Mouse (Mus musculus) CH12.LX (cell line): ENCODE measurements around the gene Siae. TPM values are rescaled to one million over a fixed set of nuclear protein-coding genes. Genes with fewer than 3 reads are reported as not detected.

Experiments
- DNase-seq: peaks from one replicate; pipeline ENCODE4 v3.0.0-alpha.2; 2013; ENCODE audit errors: extremely low read depth
- H3K27ac ChIP-seq: 2 replicates; pipeline ENCODE4 v1.5.1; 2012; ENCODE audit warnings: low read depth, mild to moderate bottlenecking, control low read depth, moderate library complexity; ENCODE audit not compliant: insufficient read depth
- H3K27me3 ChIP-seq: replicated peaks from 2 replicates; pipeline ENCODE3; 2012; ENCODE audit warnings: inconsistent platforms
- H3K36me3 ChIP-seq, 2 experiments: replicated peaks in 1 of 2; 2 replicates each; pipeline versions ENCODE3 to v1.6.1; 2012; ENCODE audit warnings: inconsistent platforms in 1 of 2, low read length in 1 of 2, mild to moderate bottlenecking in 1 of 2, mixed read lengths in 1 of 2, moderate library complexity in 1 of 2; ENCODE audit not compliant: control insufficient read depth in 1 of 2, insufficient read depth in 1 of 2
- H3K4me1 ChIP-seq, 2 experiments: 2 replicates each; pipeline ENCODE4 v1.6.1; 2012; ENCODE audit warnings: inconsistent platforms in 1 of 2, moderate library complexity in 1 of 2; ENCODE audit not compliant: insufficient read depth in 2 of 2, control insufficient read depth in 1 of 2
- H3K4me2 ChIP-seq: 2 replicates; pipeline ENCODE4 v1.6.1; 2012; ENCODE audit warnings: low read depth, mild to moderate bottlenecking, control low read depth; ENCODE audit not compliant: poor library complexity, insufficient read depth, severe bottlenecking
- H3K4me3 ChIP-seq, 3 experiments: fragments of 150-350 bp in 1 of 3; sonication (generic) in 1 of 3; replicated peaks in 1 of 3; 2 replicates each; pipeline versions ENCODE3 to v1.5.1; 2011 to 2012; ENCODE audit warnings: low read depth in 2 of 3, low read length in 2 of 3, mild to moderate bottlenecking in 2 of 3, moderate library complexity in 2 of 3, control low read depth in 1 of 3, improper control_type of control experiment in 1 of 3, inconsistent platforms in 1 of 3, mixed read lengths in 1 of 3; ENCODE audit not compliant: poor library complexity in 1 of 3
- H3K79me2 ChIP-seq: replicated peaks from 2 replicates; pipeline ENCODE4 v1.6.1; 2012; ENCODE audit warnings: mild to moderate bottlenecking, moderate library complexity; ENCODE audit not compliant: control insufficient read depth, poor library complexity, insufficient read depth, severe bottlenecking; ENCODE audit errors: extremely low read depth
- H3K9ac ChIP-seq: 2 replicates; pipeline ENCODE4 v1.6.1; 2012; ENCODE audit warnings: low read depth, mild to moderate bottlenecking, control low read depth, moderate library complexity; ENCODE audit not compliant: insufficient read depth
- H3K9me3 ChIP-seq: replicated peaks from 2 replicates; pipeline ENCODE3; 2012; ENCODE audit warnings: low read length, inconsistent platforms, mixed read lengths
- BHLHE40 ChIP-seq: IDR thresholded peaks from 2 replicates; pipeline ENCODE4 v1.6.1; 2011; ENCODE audit warnings: mild to moderate bottlenecking, low read depth, low read length, improper control_type of control experiment
- CHD1 ChIP-seq: IDR thresholded peaks from 2 replicates; pipeline ENCODE4 v1.6.1; 2012; ENCODE audit warnings: low read depth, low read length, improper control_type of control experiment, inconsistent platforms
- CHD2 ChIP-seq: IDR thresholded peaks from 2 replicates; pipeline ENCODE4 v1.6.1; 2011; ENCODE audit warnings: low read length, improper control_type of control experiment
- GABPA ChIP-seq: IDR thresholded peaks from 2 replicates; pipeline ENCODE4 v1.6.1; 2012; ENCODE audit warnings: low read depth, low read length, improper control_type of control experiment, inconsistent platforms; ENCODE audit not compliant: insufficient replicate concordance
- HCFC1 ChIP-seq: IDR thresholded peaks from 2 replicates; pipeline ENCODE4 v1.6.1; 2012; ENCODE audit warnings: low read depth, mild to moderate bottlenecking, inconsistent platforms, low read length, improper control_type of control experiment
- IRF4 ChIP-seq: IDR thresholded peaks from 2 replicates; pipeline ENCODE4 v1.6.1; 2014; ENCODE audit warnings: low read depth, mild to moderate bottlenecking, inconsistent platforms, low read length, improper control_type of control experiment
- JUN ChIP-seq: IDR thresholded peaks from 2 replicates; pipeline ENCODE4 v1.6.1; 2011; ENCODE audit warnings: low read depth, mild to moderate bottlenecking, low read length, improper control_type of control experiment, moderate library complexity; ENCODE audit not compliant: insufficient read depth
- KAT2A ChIP-seq: IDR thresholded peaks from 2 replicates; pipeline ENCODE4 v1.6.1; 2012; ENCODE audit warnings: low read length, improper control_type of control experiment, inconsistent platforms; ENCODE audit not compliant: insufficient replicate concordance
- MAZ ChIP-seq: IDR thresholded peaks from 2 replicates; pipeline ENCODE4 v1.6.1; 2012; ENCODE audit warnings: low read depth, mild to moderate bottlenecking, inconsistent platforms, low read length, improper control_type of control experiment, moderate library complexity
- MEF2A ChIP-seq: IDR thresholded peaks from 2 replicates; pipeline ENCODE4 v1.6.1; 2014; ENCODE audit warnings: low read depth, mild to moderate bottlenecking, inconsistent platforms, low read length, improper control_type of control experiment, borderline replicate concordance
- NELFE ChIP-seq: IDR thresholded peaks from 2 replicates; pipeline ENCODE4 v1.6.1; 2011; ENCODE audit warnings: low read depth, low read length, improper control_type of control experiment
- NRF1 ChIP-seq: IDR thresholded peaks from 2 replicates; pipeline ENCODE4 v1.6.1; 2014; ENCODE audit warnings: low read depth, mild to moderate bottlenecking, inconsistent platforms, low read length, improper control_type of control experiment, moderate library complexity
- PAX5 ChIP-seq: IDR thresholded peaks from 2 replicates; pipeline ENCODE4 v1.6.1; 2012; ENCODE audit warnings: low read length, inconsistent platforms, mixed read lengths
- POLR2A ChIP-seq: IDR thresholded peaks from 2 replicates; pipeline ENCODE4 v1.6.1; 2011; ENCODE audit warnings: low read depth, mild to moderate bottlenecking, improper control_type of control experiment, low read length
- RCOR1 ChIP-seq: conservative IDR thresholded peaks from 2 replicates; pipeline ENCODE4 v1.6.1; 2012; ENCODE audit warnings: low read depth, mild to moderate bottlenecking, inconsistent platforms, low read length, improper control_type of control experiment
- SMC3 ChIP-seq: IDR thresholded peaks from 2 replicates; pipeline ENCODE4 v1.6.1; 2011; ENCODE audit warnings: low read depth, low read length, improper control_type of control experiment
- UBTF ChIP-seq: IDR thresholded peaks from 2 replicates; pipeline ENCODE4 v1.6.1; 2012; ENCODE audit warnings: low read depth, mild to moderate bottlenecking, inconsistent platforms, low read length, improper control_type of control experiment, moderate library complexity
- USF1 ChIP-seq: IDR thresholded peaks from 2 replicates; pipeline ENCODE4 v1.6.1; 2014; ENCODE audit warnings: low read depth, mild to moderate bottlenecking, inconsistent platforms, low read length, improper control_type of control experiment
- USF2 ChIP-seq: conservative IDR thresholded peaks from 2 replicates; pipeline ENCODE4 v1.6.1; 2011; ENCODE audit warnings: low read depth, low read length, improper control_type of control experiment
- ZC3H11A ChIP-seq: IDR thresholded peaks from 2 replicates; pipeline ENCODE4 v1.6.1; 2012; ENCODE audit warnings: low read depth, mild to moderate bottlenecking, inconsistent platforms, low read length, improper control_type of control experiment
- ZMIZ1 ChIP-seq: IDR thresholded peaks from 2 replicates; pipeline ENCODE4 v1.6.1; 2012; ENCODE audit warnings: low read depth, mild to moderate bottlenecking, inconsistent platforms, low read length, improper control_type of control experiment
- dilution Hi-C: fragments of 300-500 bp; cut with MboI; formaldehyde crosslinking; loops from 2 replicates; pipeline ENCODE4 v1.14.3; 2020; ENCODE audit warnings: low sequenced_read_pairs; ENCODE audit not compliant: extremely low pct_unique_long_range_greater_than_20kb, extremely low pct_ligation_motif_present
- in situ Hi-C: fragments of 300-500 bp; cut with MboI; formaldehyde crosslinking; loops from 3 replicates; pipeline ENCODE4 v1.14.3; 2019; ENCODE audit warnings: low sequenced_read_pairs, low pct_ligation_motif_present, low pct_unique_long_range_greater_than_20kb, mixed read lengths
- polyA plus RNA-seq: library from polyadenylated mRNA; unstranded; fragments of >175 nt; gene quantifications from 2 replicates; pipeline ENCODE4 v1.2.1, GENCODE M21; 2012; ENCODE audit warnings: low read depth; ENCODE audit not compliant: insufficient read length
- total RNA-seq, 2 experiments: library from RNA; depleted of rRNA; stranded (reverse); fragments of 300-350 nt in 1 of 2; fragments of >200 nt in 1 of 2; gene quantifications; 2 replicates each; pipeline ENCODE4 v1.2.3; 2012 to 2014

Siae gene
- total and polyA plus RNA-seq, 3 experiments, result 6.2 to 8.6 (median 7.9) TPM

DNA sequence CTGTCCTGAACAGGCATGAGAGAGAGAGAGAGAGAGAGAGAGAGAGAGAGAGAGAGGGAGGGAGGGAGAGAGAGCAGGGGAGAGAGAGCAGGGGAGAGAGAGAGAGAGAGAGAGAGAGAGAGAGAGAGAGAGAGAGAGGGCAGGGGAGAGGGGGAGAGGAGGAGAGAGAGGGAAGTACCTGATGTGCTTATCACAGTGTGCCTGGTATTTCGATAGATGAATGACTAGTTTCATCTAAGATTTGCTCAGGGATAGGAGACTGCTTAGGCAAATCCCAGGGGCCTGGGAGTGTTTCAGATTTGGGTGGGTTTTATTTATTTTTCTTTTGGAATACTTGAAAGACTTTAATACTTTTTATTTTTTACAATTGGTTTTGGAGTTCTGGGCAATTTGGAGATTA is 107.7 kb downstream of the Siae start:
- no peak for DNase-seq
- H3K9ac ChIP-seq, result no peak overlapping the region
- no peaks in the 10 kb centered on the region for H3K79me2 ChIP-seq
- no peak overlapping the region for H3K4me3 ChIP-seq
- in situ Hi-C loops, result no loop called here
- TF ChIP-seq SMC3, result no peak
- no peak for TF ChIP-seq IRF4
- TF ChIP-seq POLR2A, result no peak
- no peak for TF ChIP-seq HCFC1
- TF ChIP-seq BHLHE40, result no peak
- no peak for TF ChIP-seq GABPA
- dilution Hi-C loops, result no loop called here
- no peak overlapping the region for H3K4me2 ChIP-seq
- H3K4me1 ChIP-seq, result peaks cover 0 to 2% of the 10 kb centered on the region in 2 experiments; a peak in 1 of 4 replicates
- no peak overlapping the region for H3K27ac ChIP-seq
- no peaks in the 10 kb centered on the region for H3K36me3 ChIP-seq
- no peaks in the 10 kb centered on the region for H3K27me3 ChIP-seq
- H3K9me3 ChIP-seq, result no peaks in the 10 kb centered on the region

DNA sequence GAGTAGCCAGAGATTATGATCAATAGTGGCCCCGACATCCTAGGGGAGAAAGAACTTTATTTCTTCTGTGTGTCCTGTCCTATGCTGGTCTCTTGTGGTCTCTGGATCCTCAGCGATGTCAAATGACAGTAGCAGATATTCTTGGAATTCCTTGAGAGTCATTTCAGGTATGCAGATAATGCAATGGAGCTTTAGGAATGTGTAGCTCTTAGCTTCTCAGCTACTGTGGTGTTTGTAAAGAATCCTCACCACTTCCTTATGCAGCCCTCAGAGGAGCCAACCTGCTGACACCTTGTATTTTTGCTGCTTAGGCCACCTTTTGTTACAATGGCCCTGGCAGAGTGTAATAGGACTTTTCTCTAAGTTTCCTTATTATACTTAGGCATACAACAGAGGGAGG is 109.1 kb downstream of the Siae start:
- Histone ChIP-seq H3K9me3 (no peaks in the 10 kb centered on the region), H3K27ac (no peak overlapping the region), H3K27me3 (no peaks in the 10 kb centered on the region), H3K79me2 (no peaks in the 10 kb centered on the region), H3K4me3 (no peak overlapping the region), H3K4me1 (peaks cover 4 to 7% of the 10 kb centered on the region in 2 experiments; a peak in 2 of 4 replicates), H3K9ac (no peak overlapping the region), H3K4me2 (no peak overlapping the region), H3K36me3 (no peaks in the 10 kb centered on the region)
- no peak for TF ChIP-seq ZMIZ1
- no peak for TF ChIP-seq JUN
- in situ Hi-C loops (no loop called here), dilution Hi-C loops (no loop called here)
- DNase-seq, result no peak

DNA sequence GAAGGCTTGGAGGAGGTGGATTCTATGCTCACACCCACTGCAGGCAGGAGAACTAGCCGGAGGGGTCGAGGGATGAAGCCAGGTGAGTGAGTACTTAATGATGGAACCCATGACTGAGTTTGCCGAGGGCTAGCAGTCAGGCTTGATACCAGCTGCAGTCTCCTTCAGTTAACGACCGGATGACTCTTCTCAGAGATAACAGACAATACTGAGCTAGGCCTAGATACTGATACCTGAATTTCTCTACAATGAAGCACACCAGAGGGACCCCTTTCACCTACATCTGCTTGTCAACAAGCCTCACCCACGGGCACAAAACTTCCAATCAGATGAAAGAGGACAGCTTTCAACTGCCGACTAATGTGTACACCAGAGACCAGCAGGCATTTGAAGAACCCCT is 110.5 kb downstream of the Siae start:
- Histone ChIP-seq H3K9me3 (no peaks in the 10 kb centered on the region), H3K36me3 (no peaks in the 10 kb centered on the region), H3K9ac (no peak overlapping the region), H3K4me3 (no peak overlapping the region), H3K27me3 (no peaks in the 10 kb centered on the region), H3K4me1 (peaks cover 4 to 7% of the 10 kb centered on the region in 2 experiments; a peak in 2 of 4 replicates), H3K79me2 (no peaks in the 10 kb centered on the region), H3K4me2 (no peak overlapping the region), H3K27ac (no peak overlapping the region)
- in situ Hi-C loops (no loop called here), dilution Hi-C loops (no loop called here)
- TF ChIP-seq ZMIZ1 (no peak), NRF1 (no peak), RCOR1 (no peak), KAT2A (no peak), CHD2 (no peak), HCFC1 (no peak), CHD1 (no peak), UBTF (no peak), SMC3 (no peak), JUN (no peak), NELFE (no peak), USF2 (no peak), ZC3H11A (no peak), MEF2A (no peak), PAX5 (no peak), MAZ (no peak), USF1 (no peak)
- no peak for DNase-seq
